Mouse (Mus musculus): ENCODE measurements around the gene Fhod1. TPM values are rescaled to one million over a fixed set of nuclear protein-coding genes. Genes with fewer than 3 reads are reported as not detected.

Gene Fhod1
- polyA plus RNA-seq, 1 experiment from 2014 or later: 2.2 TPM

DNA sequence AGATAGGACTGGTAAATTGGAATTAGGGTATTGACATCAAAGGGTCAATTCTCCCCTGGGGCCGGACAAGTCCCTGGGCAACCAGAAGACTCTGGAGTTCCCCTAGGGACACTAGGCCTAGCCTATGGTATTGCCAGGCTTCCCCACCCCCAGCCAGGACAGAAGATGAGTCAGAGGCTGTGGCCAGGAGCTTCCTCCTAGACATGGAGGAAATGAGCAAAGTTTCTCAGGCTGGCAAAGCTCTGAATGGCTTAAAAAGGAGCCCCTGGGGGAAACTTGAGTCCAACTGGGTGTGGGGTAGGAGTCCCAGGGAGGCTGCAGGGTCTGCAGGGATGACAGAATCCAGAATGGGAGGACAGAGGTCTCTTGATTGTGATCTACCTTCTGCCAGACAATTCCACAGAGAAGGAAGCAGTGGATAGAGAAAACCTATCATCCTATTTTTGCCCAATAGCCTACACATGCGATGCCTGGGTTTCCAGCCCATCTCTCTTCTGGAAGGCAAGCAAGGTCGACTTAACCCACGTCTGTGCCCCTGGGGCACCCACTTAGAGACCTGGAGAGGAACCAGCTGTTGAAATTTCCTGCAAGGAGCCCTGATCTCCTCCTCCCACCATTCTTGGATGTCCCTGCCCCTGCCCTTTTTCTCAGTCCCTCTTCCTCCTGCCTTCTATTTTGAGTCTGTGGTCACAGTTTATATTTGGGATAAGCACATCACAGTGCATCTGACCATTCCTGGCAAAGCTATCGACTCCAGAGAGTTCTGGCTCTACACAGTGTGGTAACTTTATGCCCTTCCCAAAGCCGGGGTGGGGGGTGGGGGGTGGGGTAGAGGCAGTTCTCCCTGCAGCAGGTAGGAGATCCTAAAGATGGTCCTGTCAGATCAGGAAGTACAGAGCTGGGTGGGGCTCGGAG, 2.4 kb downstream of the Fhod1 start:
- no peak for ATAC-seq (replicated peaks; ENCODE audit: low FRiP score)
- no peak overlapping the region for H3K9ac ChIP-seq (ENCODE audit: low read length)

DNA sequence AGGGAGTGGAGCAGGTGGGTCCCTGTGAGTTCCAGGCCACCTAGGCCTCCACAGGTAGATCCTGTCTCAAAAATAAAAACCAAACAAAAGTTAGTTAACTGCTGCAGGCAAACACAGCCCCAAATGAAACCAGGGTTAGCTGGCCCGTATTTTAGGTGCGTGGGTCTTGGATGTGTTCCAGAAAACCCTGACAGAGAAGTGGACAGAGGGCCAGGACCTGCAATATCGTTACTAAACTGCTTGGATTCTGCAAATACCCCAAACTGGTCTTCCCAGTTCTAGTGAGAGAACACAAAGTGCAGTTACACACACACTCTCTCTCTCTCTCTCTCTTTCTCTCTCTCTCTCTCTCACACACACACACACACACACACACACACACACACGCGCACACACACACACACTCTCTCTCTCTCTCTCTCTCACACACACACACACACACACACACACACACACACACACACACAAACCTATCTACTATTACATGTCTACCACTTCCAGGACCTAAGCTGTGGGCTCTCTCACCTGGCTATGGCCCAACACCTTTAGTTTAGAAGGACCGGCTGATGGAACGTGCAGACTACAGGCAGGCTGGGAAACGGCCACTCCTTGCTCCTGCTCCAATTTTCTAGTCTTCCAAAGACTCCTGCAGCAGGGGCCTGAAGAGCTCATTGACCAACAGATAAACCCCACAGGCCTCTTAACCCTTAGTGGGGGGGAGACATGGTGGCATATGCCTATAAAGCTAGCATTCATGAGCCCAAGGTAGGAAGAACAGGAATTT, 3.8 kb downstream of the Fhod1 start:
- Histone ChIP-seq H3K9ac (ENCODE audit: low read length) (no peak overlapping the region), H3K27me3 (ENCODE audit: control insufficient read depth, insufficient read depth, low read length) (no peaks in the 10 kb centered on the region), H3K4me2 (ENCODE audit: low read depth, low read length, severe bottlenecking) (no peak overlapping the region), H3K36me3 (ENCODE audit: control insufficient read depth, insufficient read depth, low read length) (no peaks in the 10 kb centered on the region), H3K27ac (ENCODE audit: low read depth, low read length) (no peak overlapping the region), H3K4me3 (ENCODE audit: low read depth, low read length) (no peak overlapping the region), H3K9me3 (ENCODE audit: control insufficient read depth, low read length) (no peaks in the 10 kb centered on the region), H3K4me1 (replicated peaks; ENCODE audit: control insufficient read depth, insufficient read depth, low read length) (peaks cover 8% of the 10 kb centered on the region)
- ATAC-seq (replicated peaks; ENCODE audit: low FRiP score) (no peak), DNase-seq (ENCODE audit: low spot score) (no peak)
- 79% methylated on average over 6 of the region's 8 CpGs for WGBS

More for the DNA sequence above, 2.4 kb downstream of the Fhod1 start:
- no peaks in the 10 kb centered on the region for H3K36me3 ChIP-seq (ENCODE audit: control insufficient read depth, insufficient read depth, low read length)
- H3K4me1 ChIP-seq (replicated peaks; ENCODE audit: control insufficient read depth, insufficient read depth, low read length): peaks cover 8% of the 10 kb centered on the region
- H3K9me3 ChIP-seq (ENCODE audit: control insufficient read depth, low read length): no peaks in the 10 kb centered on the region
- DNase-seq (ENCODE audit: low spot score): peak; percentile 40
- H3K27ac ChIP-seq (ENCODE audit: low read depth, low read length): no peak overlapping the region
- H3K4me2 ChIP-seq (ENCODE audit: low read depth, low read length, severe bottlenecking): no peak overlapping the region
- H3K27me3 ChIP-seq (ENCODE audit: control insufficient read depth, insufficient read depth, low read length): no peaks in the 10 kb centered on the region
- 71% methylated on average over 7 of the region's 7 CpGs for WGBS
- no peak overlapping the region for H3K4me3 ChIP-seq (ENCODE audit: low read depth, low read length)

- WGBS: 81% methylated on average over 4 of the region's 4 CpGs
- no peak overlapping the region for H3K4me2 ChIP-seq (ENCODE audit: low read depth, low read length, severe bottlenecking)
- H3K4me3 ChIP-seq (ENCODE audit: low read depth, low read length): no peak overlapping the region
- no peak for ATAC-seq (replicated peaks; ENCODE audit: low FRiP score)
- H3K9ac ChIP-seq (ENCODE audit: low read length): no peak overlapping the region
- peaks cover 5% of the 10 kb centered on the region; the same call in 1 of the 2 replicates for H3K4me1 ChIP-seq (replicated peaks; ENCODE audit: control insufficient read depth, insufficient read depth, low read length)
- no peaks in the 10 kb centered on the region for H3K27me3 ChIP-seq (ENCODE audit: control insufficient read depth, insufficient read depth, low read length)
- no peak overlapping the region for H3K27ac ChIP-seq (ENCODE audit: low read depth, low read length)
- no peaks in the 10 kb centered on the region for H3K36me3 ChIP-seq (ENCODE audit: control insufficient read depth, insufficient read depth, low read length)
- no peak for DNase-seq (ENCODE audit: low spot score)
- no peaks in the 10 kb centered on the region for H3K9me3 ChIP-seq (ENCODE audit: control insufficient read depth, low read length)
Measured at GRCm38 (mm10) chr8:105342768-105343167, 5.0 kb downstream of the Fhod1 start.

DNA sequence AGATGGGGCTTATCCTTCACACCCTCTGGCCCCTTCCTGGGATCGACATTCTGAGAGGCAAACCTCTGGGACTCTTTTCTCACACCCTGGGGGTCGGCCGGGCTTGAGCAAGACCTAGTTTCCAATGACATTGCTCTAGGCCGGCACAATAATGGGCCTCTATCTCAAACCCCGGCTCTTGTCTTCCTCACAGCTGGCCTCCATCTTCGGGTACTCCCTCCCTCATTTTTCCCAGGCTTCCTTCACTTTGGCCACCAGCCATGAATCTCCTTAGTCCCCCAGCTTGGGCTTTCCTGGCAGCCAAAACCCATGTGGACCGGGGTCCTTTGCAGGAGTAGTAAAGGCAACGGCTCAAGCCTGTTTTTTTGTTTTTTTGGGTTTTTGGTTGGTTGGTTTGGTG, 6.4 kb downstream of the Fhod1 start:
- 0 out of 2 replicates have a peak, but pooled peaks cover 2% of the 10 kb centered on the region for H3K4me1 ChIP-seq (replicated peaks; ENCODE audit: control insufficient read depth, insufficient read depth, low read length)
- no peaks in the 10 kb centered on the region for H3K9me3 ChIP-seq (ENCODE audit: control insufficient read depth, low read length)
- peak; percentile 15 for DNase-seq (ENCODE audit: low spot score)
- no peak overlapping the region for H3K4me3 ChIP-seq (ENCODE audit: low read depth, low read length)
- H3K36me3 ChIP-seq (ENCODE audit: control insufficient read depth, insufficient read depth, low read length): no peaks in the 10 kb centered on the region
- no peak for ATAC-seq (replicated peaks; ENCODE audit: low FRiP score)
- H3K9ac ChIP-seq (ENCODE audit: low read length): no peak overlapping the region
- H3K4me2 ChIP-seq (ENCODE audit: low read depth, low read length, severe bottlenecking): no peak overlapping the region
- H3K27me3 ChIP-seq (ENCODE audit: control insufficient read depth, insufficient read depth, low read length): no peaks in the 10 kb centered on the region
- H3K27ac ChIP-seq (ENCODE audit: low read depth, low read length): no peak overlapping the region
- WGBS: 53% methylated on average over 8 of the region's 8 CpGs

DNA sequence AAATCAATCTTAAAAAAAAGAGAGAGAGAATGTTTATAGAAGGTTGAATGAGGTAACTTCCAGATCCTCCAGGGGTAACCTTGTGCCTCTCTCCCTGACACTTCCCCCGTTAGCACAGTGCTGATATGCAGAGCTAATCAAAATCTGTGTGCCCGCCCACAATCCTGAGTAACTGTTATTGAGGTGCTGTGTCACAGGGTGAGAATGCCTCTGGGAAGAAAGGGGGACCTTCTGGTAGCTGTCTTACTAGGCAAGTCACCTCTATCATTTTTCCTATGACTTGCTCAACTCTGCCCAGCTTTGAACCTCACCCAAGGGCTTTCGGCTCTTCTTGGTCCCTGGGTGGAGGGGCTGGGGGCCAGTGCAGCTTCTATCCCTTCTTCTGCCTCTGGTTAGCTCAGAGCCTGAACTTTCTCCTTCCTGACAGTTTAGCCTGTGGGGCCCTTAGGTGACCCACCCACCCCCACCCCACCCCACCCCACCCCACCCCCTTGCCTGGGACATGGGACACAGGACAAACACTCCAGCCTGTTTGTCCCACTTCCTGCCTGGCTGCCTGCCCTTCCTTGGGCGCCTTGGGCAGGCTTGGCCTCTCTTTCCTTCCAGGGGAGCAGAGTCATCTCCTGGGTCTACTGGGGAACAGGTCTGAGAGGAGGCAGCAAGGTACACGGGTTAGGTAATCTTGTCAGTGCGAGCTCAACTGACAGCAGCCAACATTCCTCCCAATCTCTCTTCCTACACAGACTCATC, 7.7 kb downstream of the Fhod1 start:
- 81% methylated on average over 6 of the region's 6 CpGs for WGBS
- H3K27ac ChIP-seq (ENCODE audit: low read depth, low read length): no peak overlapping the region
- H3K4me1 ChIP-seq (replicated peaks; ENCODE audit: control insufficient read depth, insufficient read depth, low read length): no peaks in the 10 kb centered on the region
- ATAC-seq (replicated peaks; ENCODE audit: low FRiP score): no peak
- no peaks in the 10 kb centered on the region for H3K36me3 ChIP-seq (ENCODE audit: control insufficient read depth, insufficient read depth, low read length)
- no peak overlapping the region for H3K4me2 ChIP-seq (ENCODE audit: low read depth, low read length, severe bottlenecking)
- H3K9ac ChIP-seq (ENCODE audit: low read length): no peak overlapping the region
- H3K27me3 ChIP-seq (ENCODE audit: control insufficient read depth, insufficient read depth, low read length): no peaks in the 10 kb centered on the region
- no peak overlapping the region for H3K4me3 ChIP-seq (ENCODE audit: low read depth, low read length)
- no peaks in the 10 kb centered on the region for H3K9me3 ChIP-seq (ENCODE audit: control insufficient read depth, low read length)
- DNase-seq (ENCODE audit: low spot score): peak; percentile 40

GRCm38 (mm10) chr8:105338992-105339391, 8.8 kb downstream of the Fhod1 start:
- WGBS: 68% methylated on average over 4 of the region's 4 CpGs
- Histone ChIP-seq H3K9me3 (ENCODE audit: control insufficient read depth, low read length) (no peaks in the 10 kb centered on the region), H3K4me1 (replicated peaks; ENCODE audit: control insufficient read depth, insufficient read depth, low read length) (no peaks in the 10 kb centered on the region), H3K4me2 (ENCODE audit: low read depth, low read length, severe bottlenecking) (no peak overlapping the region), H3K36me3 (ENCODE audit: control insufficient read depth, insufficient read depth, low read length) (no peaks in the 10 kb centered on the region), H3K27me3 (ENCODE audit: control insufficient read depth, insufficient read depth, low read length) (no peaks in the 10 kb centered on the region), H3K27ac (ENCODE audit: low read depth, low read length) (no peak overlapping the region), H3K4me3 (ENCODE audit: low read depth, low read length) (no peak overlapping the region), H3K9ac (ENCODE audit: low read length) (no peak overlapping the region)
- ATAC-seq (replicated peaks; ENCODE audit: low FRiP score) (no peak), DNase-seq (ENCODE audit: low spot score) (peak; percentile 34)

DNA sequence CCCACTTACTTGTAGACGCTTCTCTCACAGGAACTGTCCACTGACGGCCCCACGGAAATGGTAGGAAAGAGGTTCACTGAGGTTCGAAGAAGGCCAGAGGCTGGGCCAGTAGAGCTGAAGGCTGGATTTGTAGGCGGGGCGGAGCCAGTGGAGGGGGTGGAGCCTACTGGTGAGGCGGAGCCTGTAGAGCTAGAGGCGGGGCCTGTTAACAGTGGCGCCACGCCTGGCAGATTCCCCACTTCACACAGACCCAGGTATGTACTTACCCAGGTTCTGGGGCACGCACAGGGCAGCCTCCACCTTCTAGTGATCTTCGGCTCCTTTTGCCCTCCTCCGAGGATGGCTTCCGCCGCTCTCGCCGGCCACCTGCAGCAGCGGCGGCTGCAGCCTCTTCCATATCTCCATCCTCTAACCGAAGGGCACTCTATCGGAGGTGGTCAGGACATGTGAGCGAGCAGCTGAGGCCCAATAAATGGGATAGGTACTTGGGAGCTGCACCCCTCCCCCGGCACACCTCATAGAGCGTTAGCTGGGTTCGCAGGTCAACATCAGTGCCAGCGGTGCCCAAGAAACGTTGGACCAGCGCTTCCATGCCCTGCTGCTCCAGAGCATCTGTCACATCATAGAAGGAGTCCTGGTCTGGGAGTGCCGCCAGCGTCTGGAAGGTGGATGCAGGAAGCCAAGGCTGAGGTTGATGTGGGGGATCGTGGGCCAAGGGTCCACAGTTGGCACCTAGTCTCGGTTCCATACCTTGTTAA, 11.2 kb downstream of the Fhod1 start:
- H3K9ac ChIP-seq (ENCODE audit: low read length): no peak overlapping the region
- H3K4me2 ChIP-seq (ENCODE audit: low read depth, low read length, severe bottlenecking): no peak overlapping the region
- no peak overlapping the region for H3K4me3 ChIP-seq (ENCODE audit: low read depth, low read length)
- no peak overlapping the region for H3K27ac ChIP-seq (ENCODE audit: low read depth, low read length)
- H3K4me1 ChIP-seq (replicated peaks; ENCODE audit: control insufficient read depth, insufficient read depth, low read length): no peaks in the 10 kb centered on the region
- H3K9me3 ChIP-seq (ENCODE audit: control insufficient read depth, low read length): no peaks in the 10 kb centered on the region
- H3K36me3 ChIP-seq (ENCODE audit: control insufficient read depth, insufficient read depth, low read length): peaks cover 2% of the 10 kb centered on the region; the same call in 1 of the 2 replicates
- ATAC-seq (replicated peaks; ENCODE audit: low FRiP score) (0 out of 2 replicates have a peak, but pooled peaks have one; percentile 37), DNase-seq (ENCODE audit: low spot score) (peak; percentile 54)
- 44% methylated on average over 32 of the region's 32 CpGs for WGBS
- H3K27me3 ChIP-seq (ENCODE audit: control insufficient read depth, insufficient read depth, low read length): no peaks in the 10 kb centered on the region

GRCm38 (mm10) chr8:105332523-105332922, 15.2 kb downstream of the Fhod1 start:
- Histone ChIP-seq H3K36me3 (ENCODE audit: control insufficient read depth, insufficient read depth, low read length) (peaks cover 7% of the 10 kb centered on the region), H3K4me2 (ENCODE audit: low read depth, low read length, severe bottlenecking) (no peak overlapping the region), H3K4me1 (replicated peaks; ENCODE audit: control insufficient read depth, insufficient read depth, low read length) (peaks cover under 1% of the 10 kb centered on the region; the same call in 1 of the 2 replicates), H3K9me3 (ENCODE audit: control insufficient read depth, low read length) (no peaks in the 10 kb centered on the region), H3K27me3 (ENCODE audit: control insufficient read depth, insufficient read depth, low read length) (no peaks in the 10 kb centered on the region), H3K4me3 (ENCODE audit: low read depth, low read length) (no peak overlapping the region), H3K9ac (ENCODE audit: low read length) (no peak overlapping the region), H3K27ac (ENCODE audit: low read depth, low read length) (no peak overlapping the region)
- DNase-seq (ENCODE audit: low spot score) (no peak), ATAC-seq (replicated peaks; ENCODE audit: low FRiP score) (no peak)
- 81% methylated on average over 2 of the region's 2 CpGs for WGBS
